Comparison of ENCODE assay signal across 8 mouse cellular contexts in genomic region chr11:101814375-101815102, GRCm38 (mm10). TPM values are rescaled to one million over a fixed set of nuclear protein-coding genes. Genes with fewer than 3 reads are reported as not detected.
DNase-seq lines count a peak whose midpoint lies in the region; ATAC-seq lines count a peak whose summit lies in the region.

No protein-coding gene starts in this region.

- H3K36me3 ChIP-seq in midbrain, embryonic 13.5 days, result no peaks in the 10 kb centered on the region

- H3K9ac ChIP-seq in midbrain, embryonic 13.5 days (replicated peaks), result no peak overlapping the region

- intact Hi-C loops in left cerebral cortex, postnatal 4 days (cut with DNase I), result loop anchor here (5.0 kb wide), 1 partner anchor 153 kb away; the partner anchor contains the start of gene Sost

- peaks cover 19% of the 10 kb centered on the region for H3K27me3 ChIP-seq in midbrain, embryonic 13.5 days

- ATAC-seq in CD4-positive, CD25-positive, alpha-beta regulatory T cell, adult 4 months, result no peak
- ATAC-seq in granulocyte monocyte progenitor cell, adult 5-6 weeks (replicated peaks; ENCODE audit: poor library complexity, severe bottlenecking), result peak; percentile 58
- ATAC-seq in midbrain, embryonic 13.5 days, result peak; percentile 62; the same call in 1 of the 2 replicates

- H3K4me1 ChIP-seq in midbrain, embryonic 13.5 days (replicated peaks), result peaks cover 16% of the 10 kb centered on the region

- H3K4me3 ChIP-seq in midbrain, embryonic 13.5 days (replicated peaks), result peak overlapping the region; percentile 25

- peak; percentile 73 for DNase-seq in CD4-positive, CD25-positive, alpha-beta regulatory T cell, adult 2 months (ENCODE audit: low read depth, low spot score)
- peak; percentile 79 for DNase-seq in embryo, embryonic 11.5 days (ENCODE audit: low read depth, low spot score)
- DNase-seq in kidney, adult 11 months, result peak; percentile 45
- peak; percentile 90 for DNase-seq in left cerebral cortex, postnatal 4 days
- peak; percentile 24 to 64 for DNase-seq in spleen, postnatal 14 days (ENCODE audit: low spot score in 2 of 2)

- no peaks in the 10 kb centered on the region for H3K9me3 ChIP-seq in midbrain, embryonic 13.5 days

- H3K27ac ChIP-seq in midbrain, embryonic 13.5 days, result no peak overlapping the region

- 6% methylated on average over 23 of the region's 23 CpGs for WGBS in midbrain, embryonic 13.5 days

- H3K4me2 ChIP-seq in midbrain, embryonic 13.5 days (replicated peaks), result peak overlapping the region; percentile 51

RNA-seq across cellular contexts. Expression of gene Etv4, which starts 29.4 kb away (rescaled TPM):
- not detected for polyA plus RNA-seq in CD4-positive, CD25-positive, alpha-beta regulatory T cell, adult 4 months (2017; shearing (Covaris generic))
- not detected in 2 replicates for total RNA-seq in granulocyte monocyte progenitor cell, adult 5-6 weeks (2014; fragmentation: Nextera tagmentation)
- total RNA-seq in granulocyte monocyte progenitor cell, adult 5-6 weeks (2017), result not detected in 2 replicates
- total RNA-seq in left cerebral cortex, postnatal 4 days (2021), result 10 to 100 TPM; 23.7 to 27.1 TPM
- 1.9 and 4.1 TPM in 2 replicates for polyA plus RNA-seq in midbrain, embryonic 13.5 days (2015; fragmentation: Nextera tagmentation; extraction: Ambion mirVana)

Comparison
In these comparisons a context has a peak if more than half of its experiments do, and no peak if none do; other contexts are left out.
1. RNA of gene Etv4, which starts 29.4 kb away (total RNA-seq): 23.7 to 27.1 TPM in left cerebral cortex, postnatal 4 days; not detected in granulocyte monocyte progenitor cell, adult 5-6 weeks; every median in the first group is over 10 times any median in the second.
2. Peak in every context shown above with its lines, with median percentiles within 50 percentile points of each other: DNase-seq.